Mouse (Mus musculus) spleen, adult 12 weeks (tissue): ENCODE data around the gene Gm20388.

Experiments used
- DNase-seq: peaks from one replicate; pipeline ENCODE4 v3.0.0; 2022; ENCODE audit warnings: low spot score

The Gm20388 gene

DNA sequence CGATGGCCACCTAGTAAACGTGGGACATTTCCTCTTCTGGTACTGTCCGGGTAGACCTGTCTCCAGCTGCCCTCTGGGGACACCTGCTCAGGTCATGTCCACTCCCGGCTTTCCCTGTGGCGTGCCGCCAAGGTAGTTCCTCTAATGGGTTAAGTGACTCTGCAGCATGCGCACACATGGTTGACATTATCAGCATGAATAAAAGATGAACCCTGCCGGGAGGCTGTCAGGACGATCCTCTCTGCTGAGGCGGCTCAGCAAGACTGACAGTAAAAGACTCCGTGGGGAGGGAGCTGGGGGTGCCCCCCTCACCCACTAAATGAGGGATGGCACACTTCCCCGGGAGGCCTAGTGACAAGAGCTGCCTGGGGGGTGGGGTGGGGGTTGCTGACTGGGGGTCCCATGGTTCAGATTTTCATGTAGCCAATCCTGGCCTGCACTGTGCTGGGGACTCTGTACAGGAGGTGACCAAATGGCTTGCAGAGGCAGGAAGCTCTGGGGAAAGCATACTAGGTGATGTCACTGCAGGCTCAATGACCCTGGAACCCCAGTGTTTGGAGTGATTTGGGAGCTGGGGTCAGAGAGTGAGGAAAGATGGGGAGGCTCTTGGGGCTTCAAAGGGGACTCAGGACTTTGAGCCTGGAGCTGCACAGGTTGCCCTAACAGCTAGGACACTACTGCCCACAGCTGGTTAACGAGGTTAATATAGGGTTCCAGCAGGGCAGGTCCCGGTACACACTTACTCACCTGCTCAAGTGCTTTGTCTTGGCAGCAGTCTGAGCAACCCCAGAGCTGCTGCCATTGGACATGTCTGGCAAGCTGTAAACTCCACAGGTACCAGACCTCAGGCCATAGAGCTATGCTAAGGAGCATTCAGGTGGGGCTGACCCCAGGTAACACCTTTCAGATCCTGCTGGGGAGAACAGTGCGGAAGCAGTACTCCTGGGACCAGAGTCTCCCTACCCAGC lies 487.1 kb downstream of the Gm20388 start:
- no peak for DNase-seq

DNA sequence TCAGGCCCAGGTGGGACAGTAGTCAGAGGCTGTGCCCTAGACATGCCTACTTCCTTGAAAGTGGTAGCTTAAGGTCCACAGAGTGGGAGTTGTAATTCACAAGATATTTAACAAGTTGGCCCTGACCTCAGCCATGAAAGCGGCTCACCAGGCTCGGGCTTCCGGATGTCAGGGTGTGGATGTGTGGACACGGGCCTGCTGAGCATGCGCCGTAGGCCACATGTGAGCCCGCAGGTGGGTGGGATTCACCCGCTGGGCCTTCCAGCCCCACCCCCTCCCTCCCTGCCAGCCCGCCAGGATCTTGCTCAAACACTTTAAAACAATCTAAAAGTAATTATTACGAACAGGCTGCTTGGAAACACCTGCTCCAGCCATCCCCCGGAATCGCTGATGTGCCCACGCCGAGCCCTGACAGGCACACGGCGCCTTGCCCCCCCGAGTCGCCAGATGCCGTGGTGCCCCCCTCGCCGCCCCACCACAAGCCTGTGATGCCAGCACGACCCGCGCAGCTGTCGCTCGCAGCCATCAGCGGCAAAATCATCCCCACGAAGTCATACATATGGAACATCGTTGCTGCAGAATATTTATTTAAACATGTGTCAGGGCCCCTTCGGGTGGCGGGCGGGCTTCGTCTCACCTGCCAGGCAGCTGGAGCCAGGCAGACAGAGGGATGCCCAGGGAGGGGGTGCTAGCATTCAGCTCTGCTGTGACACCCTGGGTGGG lies 488.7 kb downstream of the Gm20388 start:
- no peak for DNase-seq

DNA sequence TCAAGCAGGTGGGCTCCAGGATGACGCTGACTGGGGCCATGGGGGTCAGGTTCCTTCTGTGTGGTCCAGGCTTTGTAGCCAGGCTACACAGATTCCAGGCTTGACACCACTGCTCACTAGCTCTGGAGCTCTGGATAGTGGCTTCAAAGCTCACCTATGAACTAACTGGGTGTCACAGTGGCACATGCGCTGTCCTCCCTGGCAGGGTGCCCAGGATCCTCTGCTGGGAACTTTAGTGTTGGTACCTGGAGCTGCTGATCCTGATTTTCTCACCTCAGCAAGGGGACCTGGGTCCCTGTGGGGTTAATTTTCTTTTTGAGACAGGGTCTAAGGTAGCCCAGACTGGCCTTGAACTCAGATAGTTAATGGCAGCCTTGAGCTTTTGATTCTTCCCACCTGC lies 490.6 kb downstream of the Gm20388 start:
- no peak for DNase-seq

DNA sequence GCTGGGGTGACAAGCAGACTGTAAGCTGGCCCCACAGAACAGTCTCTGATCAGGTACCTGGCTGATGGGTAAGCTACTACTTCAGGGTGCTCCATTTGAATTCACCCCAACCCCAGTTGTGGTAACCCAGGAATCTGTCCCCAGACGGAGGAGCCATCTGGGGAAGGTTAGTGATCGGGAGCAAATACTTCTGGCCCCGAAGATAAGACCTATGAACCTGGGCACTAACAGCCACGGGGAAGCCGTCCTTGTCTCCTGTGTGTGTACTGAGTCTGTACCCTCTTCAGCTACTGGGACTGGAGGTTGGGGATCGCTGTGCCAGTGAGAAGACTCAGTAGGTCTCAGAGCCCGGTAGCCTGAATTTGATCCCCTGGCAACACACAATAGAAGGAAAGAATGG lies 491.1 kb downstream of the Gm20388 start:
- no peak for DNase-seq

DNA sequence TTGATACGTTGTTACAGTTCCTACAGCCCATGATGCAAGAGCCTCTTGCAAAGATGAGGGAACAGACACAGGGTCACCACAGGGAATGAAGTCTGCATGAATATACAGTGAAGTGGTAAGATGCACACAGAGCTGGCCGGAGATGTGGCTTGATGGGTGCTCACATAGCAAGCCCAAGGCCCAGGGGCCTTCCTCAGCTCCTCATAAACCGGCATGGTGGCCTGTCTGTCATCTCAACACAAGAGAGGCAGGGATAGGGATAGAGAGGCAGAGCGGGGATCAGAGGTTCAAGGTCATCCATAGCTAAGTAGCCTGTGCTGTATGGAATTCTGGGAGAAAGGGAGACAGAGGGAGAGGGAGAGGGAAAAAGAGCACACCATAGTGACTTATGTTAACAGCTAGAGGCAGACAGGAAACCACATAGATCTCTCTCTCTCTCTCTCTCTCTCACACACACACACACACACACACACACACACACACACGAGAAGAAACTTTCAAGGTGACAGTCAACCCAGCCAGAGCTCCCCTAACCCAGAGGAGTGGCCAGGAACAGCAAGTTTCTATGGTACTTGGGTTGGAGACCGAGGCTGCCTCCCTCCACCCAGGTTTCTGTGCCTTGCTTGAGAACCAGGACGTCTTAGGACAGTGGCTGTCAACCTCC lies 493.1 kb downstream of the Gm20388 start:
- no peak for DNase-seq

DNA sequence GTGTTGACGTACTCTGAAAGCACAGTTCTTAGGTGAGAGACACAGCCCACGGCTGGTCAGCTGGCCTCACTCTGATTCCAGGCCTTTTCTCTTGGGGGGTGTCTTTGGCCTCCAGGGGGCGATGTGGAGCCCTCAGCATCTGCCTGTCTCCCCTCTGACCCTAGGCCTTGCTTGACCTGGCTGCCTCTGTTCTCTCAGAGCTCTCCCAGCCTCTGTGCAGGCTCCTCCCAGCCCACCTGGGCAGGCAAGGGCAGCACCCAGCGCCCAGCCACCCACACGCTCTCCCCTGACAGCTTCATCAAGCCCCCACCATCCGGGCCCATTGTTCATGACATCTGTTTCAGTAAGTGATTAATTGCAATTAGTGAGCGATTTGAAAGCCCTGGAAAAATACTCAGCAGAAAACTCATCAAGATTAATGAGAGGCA lies 494.0 kb downstream of the Gm20388 start:
- DNase-seq: peak; percentile 59

DNA sequence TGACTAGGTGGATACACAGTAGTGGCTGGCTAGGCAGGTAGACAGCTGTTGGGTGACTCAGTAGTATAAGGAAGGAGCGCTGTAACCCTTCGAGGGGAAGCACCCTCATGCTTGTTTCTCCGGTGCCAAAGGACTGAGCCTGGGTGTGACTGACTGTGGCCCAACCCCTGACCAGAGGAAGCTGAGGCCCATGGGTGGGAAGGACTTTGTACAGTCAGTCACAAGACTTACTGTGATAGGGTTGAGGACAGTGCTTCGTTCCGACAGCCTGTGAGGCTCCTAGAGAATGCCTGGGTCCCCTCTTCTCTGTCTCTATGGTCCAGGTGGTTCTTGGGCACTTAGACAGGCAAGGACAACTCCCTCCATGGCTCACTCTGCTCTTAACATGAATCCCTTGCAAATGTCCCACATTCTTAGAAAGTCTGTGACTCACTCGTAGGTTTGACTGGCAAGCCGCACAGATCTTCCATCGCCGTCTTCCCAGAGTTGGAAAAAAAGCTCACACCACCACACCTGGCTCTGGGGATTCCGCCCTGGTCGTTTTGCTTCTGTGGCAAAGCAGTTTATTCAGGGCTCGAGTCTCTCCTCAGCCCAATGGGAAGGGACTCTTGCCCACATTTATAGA lies 495.5 kb downstream of the Gm20388 start:
- DNase-seq: no peak

DNA sequence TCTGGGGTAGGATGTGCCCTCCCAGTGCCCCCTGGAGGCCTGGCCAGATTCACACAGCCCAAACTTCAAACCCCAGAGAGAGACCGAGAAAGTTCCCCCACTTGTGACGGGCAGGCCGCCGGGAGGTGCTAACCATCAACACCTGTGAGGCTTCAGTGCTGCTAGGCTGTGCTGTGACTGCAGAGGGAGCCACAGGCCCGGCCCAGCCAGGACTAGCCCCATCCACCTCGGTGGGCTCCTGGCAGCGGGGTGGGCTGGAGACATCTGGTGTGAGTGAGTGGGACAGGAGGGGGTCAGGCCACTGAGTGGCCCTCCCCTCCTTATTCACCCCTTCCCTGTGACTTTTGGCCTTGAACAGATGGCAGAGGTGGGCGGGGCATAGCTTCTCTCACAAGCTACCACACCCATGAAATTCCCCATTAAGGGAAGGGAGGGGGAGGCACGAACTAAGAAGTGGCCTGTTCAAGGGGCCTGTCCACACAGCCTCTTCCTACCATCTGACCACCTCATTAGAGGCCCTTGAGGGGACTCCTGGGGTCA lies 497.1 kb downstream of the Gm20388 start:
- peak; percentile 43 for DNase-seq

DNA sequence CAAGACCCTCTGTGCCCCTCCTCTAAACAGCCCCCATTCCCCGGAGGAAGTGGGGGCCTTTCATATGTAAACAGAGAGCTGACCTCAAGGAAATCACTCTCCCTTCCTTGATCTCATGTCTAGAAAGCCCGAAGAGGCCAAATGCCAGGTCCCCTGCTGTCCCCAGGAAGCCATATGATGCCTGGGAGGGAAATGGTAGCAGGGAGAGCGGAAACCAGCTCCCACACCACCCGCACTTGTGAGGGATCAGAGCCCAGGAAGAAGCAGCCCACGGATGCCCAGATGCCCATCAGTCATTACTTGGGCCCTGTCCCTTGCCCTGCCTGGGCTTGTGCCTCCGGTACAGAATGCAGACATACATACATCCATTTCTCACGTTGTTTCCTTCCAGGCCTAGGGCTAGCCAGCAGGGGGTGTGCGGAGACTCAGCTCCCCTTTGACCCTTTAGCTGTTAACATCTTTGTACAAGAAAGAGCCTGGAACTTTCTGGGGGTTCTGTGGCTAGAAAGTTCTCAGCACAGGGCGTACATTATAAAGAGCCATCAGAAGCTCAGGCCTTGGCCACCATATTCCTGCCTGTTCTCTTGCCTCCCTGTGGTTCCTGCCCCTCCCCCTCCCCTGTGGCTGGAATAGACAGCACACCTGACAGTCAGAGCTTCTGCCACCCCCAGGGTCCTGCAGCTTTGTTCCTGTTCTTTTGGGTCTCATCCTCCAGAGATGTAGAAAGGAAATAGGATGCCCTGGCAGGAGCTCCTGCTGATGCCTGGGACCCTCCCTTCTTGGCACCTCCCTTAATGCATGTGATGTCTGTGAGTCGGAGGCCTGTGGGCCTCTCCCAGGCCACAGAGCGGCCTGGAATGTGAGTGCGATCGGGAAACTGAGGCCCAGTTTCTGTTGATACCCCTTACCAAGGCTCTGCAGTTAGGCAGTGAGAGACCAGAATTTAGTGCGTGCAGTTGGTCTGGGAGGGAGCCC lies 497.9 kb downstream of the Gm20388 start:
- no peak for DNase-seq

DNA sequence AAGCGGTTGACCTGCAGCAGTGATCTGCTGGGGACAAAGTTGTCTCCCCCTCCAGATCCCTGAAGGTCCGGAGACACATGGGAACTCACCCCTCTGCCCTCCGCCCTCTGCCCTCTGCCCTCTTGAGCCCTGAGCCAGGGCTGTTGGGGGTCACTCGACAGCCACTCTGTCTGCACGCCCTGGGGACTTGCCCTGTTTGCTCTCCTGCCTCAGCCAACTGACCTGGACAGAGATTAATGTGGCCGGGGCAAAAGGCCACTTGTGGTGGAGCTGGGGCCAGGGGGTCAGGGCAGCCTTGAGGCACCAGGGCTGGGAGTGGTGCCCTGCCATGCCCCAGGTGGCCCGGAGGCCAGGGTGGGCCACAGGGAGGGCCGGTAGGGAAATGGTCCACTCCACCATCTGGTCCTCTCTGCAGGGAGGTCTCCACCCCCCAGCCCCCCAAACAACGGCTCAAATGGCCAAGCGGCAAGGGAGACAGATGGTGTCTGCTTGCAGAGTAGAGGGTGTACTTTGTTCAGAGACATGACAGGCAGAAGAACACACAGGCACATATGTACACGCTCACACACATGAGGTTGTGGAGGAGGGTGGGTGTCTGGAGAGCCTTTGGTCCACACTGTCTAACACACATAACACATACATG lies 498.9 kb downstream of the Gm20388 start:
- no peak for DNase-seq

DNA sequence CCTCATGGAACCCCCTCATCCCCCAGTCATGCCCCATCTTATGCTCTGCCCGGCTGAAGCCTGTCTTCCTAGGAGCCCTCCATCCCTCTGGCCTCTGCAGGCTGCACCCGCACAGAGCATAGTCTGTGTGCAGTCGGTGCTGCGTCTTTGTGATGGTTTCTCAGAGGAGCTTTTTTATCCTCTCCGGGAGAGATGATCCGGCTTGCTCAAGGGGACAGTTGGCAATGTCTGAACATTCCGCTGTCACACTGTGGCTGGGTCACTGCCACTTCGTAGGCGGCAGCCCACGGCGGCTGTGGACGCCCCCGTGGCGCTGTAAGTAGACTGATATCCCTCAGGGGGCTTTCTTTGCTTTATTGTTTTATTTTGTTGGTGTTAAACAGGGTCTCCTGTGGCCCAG lies 500.4 kb downstream of the Gm20388 start:
- no peak for DNase-seq

DNA sequence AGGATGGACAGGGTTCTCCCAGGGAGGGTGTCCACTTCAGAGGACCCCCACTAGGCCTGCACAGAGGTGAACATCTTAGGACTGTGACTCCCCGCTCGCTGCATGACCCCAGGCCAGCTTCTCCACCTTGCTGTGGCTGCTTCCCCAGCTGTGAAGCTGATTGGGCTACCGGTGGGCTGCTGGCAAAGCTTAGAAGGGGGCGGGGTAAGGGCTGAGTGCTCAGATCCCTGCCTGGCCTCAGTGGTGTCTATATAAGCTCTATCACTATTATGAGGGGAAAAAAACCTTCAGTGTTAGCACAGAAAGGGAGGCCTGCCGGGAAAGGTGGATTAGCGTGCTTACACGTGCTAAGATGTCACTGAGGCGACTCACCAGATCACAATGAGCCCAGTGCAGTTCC lies 501.2 kb downstream of the Gm20388 start:
- no peak for DNase-seq

DNA sequence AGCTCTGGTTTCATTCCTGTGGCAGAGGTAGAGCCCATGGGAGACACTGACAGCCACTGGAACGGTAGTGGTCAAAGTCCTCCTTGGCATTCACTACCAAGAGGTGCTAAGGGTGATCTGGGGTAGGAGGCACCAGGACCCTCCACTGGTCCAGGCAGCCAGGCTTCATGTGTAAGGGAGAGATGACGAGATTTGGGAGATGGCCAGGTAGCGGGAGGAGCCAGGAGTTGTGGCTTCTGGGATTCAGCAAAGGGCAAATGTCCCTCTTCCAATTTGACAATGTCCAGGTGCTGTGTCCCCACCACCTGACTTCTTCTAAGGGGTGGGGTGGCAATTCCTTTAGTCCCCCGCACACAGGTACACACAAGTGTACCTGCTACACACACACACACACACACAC lies 501.7 kb downstream of the Gm20388 start:
- DNase-seq: no peak

DNA sequence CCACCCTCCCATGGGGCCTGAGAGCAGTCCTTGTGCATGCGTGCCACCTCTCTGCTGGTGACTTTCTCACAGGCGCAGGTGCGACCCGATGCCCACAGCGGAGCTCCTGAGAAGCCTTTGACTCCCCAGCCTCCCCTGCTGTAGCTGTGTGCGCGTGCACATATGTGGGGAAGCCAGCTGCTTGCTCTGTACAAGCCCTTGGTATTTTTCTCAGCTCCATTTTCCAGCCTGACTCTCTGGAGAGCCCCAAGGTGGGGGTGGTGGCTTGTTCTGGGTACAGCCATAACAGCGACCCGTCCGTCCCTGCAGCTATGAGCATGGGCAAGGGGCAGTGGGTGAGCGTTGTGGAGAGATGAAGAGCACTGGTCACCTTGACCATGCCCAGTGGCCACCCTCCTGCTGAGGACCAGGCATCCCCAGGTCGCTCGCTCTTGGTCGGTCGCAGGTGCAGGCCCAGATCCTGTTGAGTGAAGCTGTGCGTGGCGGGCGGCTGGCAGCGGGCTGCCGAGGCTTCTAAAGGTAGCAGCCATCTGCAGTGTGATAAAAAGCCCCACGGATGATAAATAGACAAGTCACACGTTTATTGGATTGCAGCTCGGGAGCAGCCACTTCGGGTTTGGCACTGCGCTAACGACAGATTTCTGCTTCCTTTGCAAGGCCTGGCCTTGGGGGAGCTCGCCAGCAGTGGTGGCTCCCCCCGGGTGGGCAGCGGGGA lies 502.4 kb downstream of the Gm20388 start:
- DNase-seq: no peak

DNA sequence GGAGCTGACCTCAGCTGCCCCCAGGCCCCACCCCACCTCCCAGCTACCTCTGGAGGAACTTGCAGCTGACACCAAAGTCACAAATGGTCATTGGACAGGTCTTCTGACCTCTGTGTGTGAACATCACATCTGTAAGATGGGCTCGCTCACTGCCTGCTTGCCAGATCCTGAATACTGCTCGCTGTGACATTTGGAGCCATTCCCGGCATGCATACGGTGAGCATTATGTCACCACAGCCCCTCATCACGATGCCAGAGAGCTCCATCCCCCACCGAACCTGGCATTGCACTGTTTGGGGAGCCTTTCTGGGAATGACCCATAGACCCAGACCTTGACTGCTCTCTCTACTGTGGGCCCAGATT lies 503.0 kb downstream of the Gm20388 start:
- no peak for DNase-seq

DNA sequence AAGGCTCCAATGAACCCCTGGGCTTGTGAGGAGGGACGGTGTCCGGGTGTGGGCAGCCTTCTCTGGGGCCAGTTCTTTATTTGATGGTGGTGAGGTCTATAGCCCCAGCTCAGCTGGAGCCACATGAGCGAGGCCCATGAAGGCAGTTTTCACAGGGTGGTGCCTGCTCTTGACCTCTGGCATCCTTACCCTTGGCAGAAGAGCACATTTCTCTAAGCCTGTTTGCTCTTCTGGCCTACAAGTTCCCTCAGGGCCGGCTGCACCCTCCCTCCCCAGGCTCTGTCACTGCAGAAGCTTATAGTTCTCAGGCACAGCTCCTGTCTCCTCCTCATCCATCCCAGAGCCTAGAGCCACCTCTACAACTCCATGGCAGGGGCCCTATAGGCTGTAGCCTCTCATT lies 503.6 kb downstream of the Gm20388 start:
- no peak for DNase-seq

DNA sequence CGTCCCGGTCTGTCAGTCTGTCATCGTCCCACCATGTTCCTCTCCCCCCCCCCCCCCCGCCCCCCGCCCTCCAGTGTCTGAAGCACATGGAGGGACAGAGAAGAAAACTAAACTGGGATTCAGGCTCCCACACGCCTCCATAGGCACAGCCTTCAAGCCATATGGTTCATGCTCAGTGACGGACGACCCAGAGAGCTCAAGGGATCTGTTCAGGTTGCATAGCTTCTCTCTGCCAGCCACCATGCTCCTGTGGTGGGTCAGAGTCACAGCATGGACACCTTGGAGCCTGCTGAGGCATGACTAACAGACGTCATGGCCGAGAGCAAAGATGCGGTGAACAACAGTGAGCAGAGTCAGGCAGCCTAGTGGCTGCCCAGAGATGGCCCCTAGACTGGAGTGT lies 504.8 kb downstream of the Gm20388 start:
- DNase-seq: no peak

DNA sequence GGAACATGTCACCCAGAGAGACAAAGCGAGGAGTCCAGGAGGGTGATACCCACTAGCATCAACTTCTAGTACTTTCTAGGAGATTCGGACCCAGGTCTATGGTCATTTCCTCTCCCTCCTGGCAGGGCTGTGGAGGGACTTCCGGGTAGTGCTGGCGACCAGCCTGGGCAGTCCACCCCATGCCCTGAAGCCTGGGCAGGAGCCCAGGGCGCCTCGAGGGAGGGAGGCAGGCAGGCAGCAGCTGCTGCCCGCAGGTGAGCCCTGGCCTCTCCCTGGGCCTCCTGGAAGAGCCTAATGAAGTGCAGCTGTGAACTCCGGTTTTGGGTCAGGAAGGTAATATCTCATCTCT lies 505.5 kb downstream of the Gm20388 start:
- no peak for DNase-seq

DNA sequence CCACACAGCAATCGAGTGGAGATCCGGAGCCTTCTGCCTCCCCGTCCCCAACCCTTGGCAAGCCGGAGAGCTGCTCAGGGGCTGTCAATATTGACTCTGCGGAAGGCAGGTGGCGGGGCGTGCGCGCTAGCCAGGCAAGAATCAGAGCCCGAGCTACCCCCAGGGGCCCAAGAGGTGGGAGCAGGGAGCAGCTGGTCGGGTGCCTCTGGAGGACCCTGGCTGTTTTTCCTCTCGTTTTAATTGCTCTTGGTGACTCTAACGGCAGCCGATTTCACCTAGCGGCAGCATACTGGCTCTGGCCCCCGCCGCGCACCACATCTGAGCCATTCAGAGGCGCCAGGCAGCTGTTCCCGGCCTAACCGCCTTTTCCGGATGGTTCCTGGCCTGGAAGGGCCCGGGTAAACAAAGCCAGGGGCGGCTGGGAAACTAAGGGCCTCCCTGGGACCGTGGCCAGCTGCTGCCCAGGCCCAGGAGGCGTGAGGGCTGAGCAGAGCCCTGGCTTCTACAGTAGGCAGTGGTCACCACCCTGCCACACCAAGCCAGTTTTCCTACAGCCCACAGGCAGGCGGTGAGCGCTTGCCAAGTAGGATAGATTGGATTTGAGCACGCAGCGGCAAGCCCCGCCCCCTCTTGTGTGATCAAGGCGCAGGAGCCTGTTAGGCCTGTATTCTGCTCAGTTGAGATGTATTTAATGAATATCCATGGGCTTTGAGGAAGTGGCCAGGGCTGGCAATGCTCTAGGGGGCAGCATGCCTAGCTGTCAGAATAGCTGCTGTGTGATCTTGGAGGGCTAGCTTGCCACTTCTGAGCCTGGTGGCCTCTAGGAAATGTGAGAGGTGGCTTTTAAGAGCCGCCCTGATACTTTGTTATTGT lies 506.1 kb downstream of the Gm20388 start:
- DNase-seq: no peak
